Mouse (Mus musculus) MEL (cell line): ENCODE measurements around the gene Fgd3. TPM values are rescaled to one million over a fixed set of nuclear protein-coding genes. Genes with fewer than 3 reads are reported as not detected.

Experiments used
- DNase-seq: peaks from one replicate; pipeline ENCODE4 v3.0.0; 2011; ENCODE audit warnings: low read depth, low spot score
- H3K27ac ChIP-seq: 2 replicates; pipeline ENCODE4 v1.5.1; 2012; ENCODE audit warnings: low read depth, mild to moderate bottlenecking, control low read depth, low read length, moderate library complexity; ENCODE audit not compliant: control insufficient read depth
- H3K27me3 ChIP-seq, 2 experiments: fragments of 150-350 bp in 1 of 2; sonication (generic) in 1 of 2; 2 replicates each; pipeline ENCODE4 v1.6.1; 2012; ENCODE audit warnings: low read length in 2 of 2, mild to moderate bottlenecking in 2 of 2, improper control_type of control experiment in 1 of 2, moderate library complexity in 1 of 2; ENCODE audit not compliant: insufficient read depth in 2 of 2, control insufficient read depth in 1 of 2
- H3K36me3 ChIP-seq, 2 experiments: 2 replicates each; pipeline ENCODE4 v1.6.1; 2012 to 2014; ENCODE audit warnings: low read length in 2 of 2, improper control_type of control experiment in 1 of 2, inconsistent platforms in 1 of 2, mild to moderate bottlenecking in 1 of 2; ENCODE audit not compliant: insufficient read depth in 2 of 2, control insufficient read depth in 1 of 2
- H3K4me1 ChIP-seq, 2 experiments: fragments of 150-350 bp in 1 of 2; sonication (generic) in 1 of 2; 2 replicates each; pipeline ENCODE4 v1.6.1; 2012; ENCODE audit warnings: low read length in 2 of 2, improper control_type of control experiment in 1 of 2, mild to moderate bottlenecking in 1 of 2; ENCODE audit not compliant: insufficient read depth in 2 of 2, control insufficient read depth in 1 of 2
- H3K4me3 ChIP-seq, 2 experiments: fragments of 150-350 bp in 1 of 2; sonication (generic) in 1 of 2; 2 replicates each; pipeline ENCODE4 v1.5.1; 2012; ENCODE audit warnings: low read depth in 2 of 2, low read length in 2 of 2, mild to moderate bottlenecking in 2 of 2, moderate library complexity in 2 of 2, control low read depth in 1 of 2, improper control_type of control experiment in 1 of 2; ENCODE audit not compliant: control insufficient read depth in 1 of 2, insufficient read depth in 1 of 2
- H3K79me2 ChIP-seq: 2 replicates; pipeline ENCODE4 v1.6.1; 2012; ENCODE audit warnings: mild to moderate bottlenecking, low read length, moderate library complexity; ENCODE audit not compliant: control insufficient read depth, poor library complexity, insufficient read depth
- H3K9ac ChIP-seq: 2 replicates; pipeline ENCODE4 v1.6.1; 2012; ENCODE audit warnings: low read depth, mild to moderate bottlenecking, control low read depth, low read length, moderate library complexity; ENCODE audit not compliant: control insufficient read depth, poor library complexity, severe bottlenecking
- H3K9me3 ChIP-seq: fragments of 150-350 bp; sonication (generic); replicated peaks from 2 replicates; pipeline ENCODE4 v1.6.1; 2012; ENCODE audit warnings: mild to moderate bottlenecking, low read length, improper control_type of control experiment, moderate library complexity; ENCODE audit not compliant: insufficient read depth
- BHLHE40 ChIP-seq: IDR thresholded peaks from 2 replicates; pipeline ENCODE4 v1.6.1; 2012; ENCODE audit warnings: low read depth, mild to moderate bottlenecking, inconsistent platforms, low read length, improper control_type of control experiment, borderline replicate concordance
- CHD1 ChIP-seq: IDR thresholded peaks from 2 replicates; pipeline ENCODE4 v1.6.1; 2012; ENCODE audit warnings: low read depth, mild to moderate bottlenecking, inconsistent platforms, low read length, improper control_type of control experiment
- CHD2 ChIP-seq: IDR thresholded peaks from 2 replicates; pipeline ENCODE4 v1.6.1; 2011; ENCODE audit warnings: low read length, improper control_type of control experiment
- CTCF ChIP-seq, 3 experiments: IDR thresholded peaks in 2 of 3; conservative IDR thresholded peaks in 1 of 3; 2 replicates each; pipeline ENCODE4 v1.5.1; 2011 to 2012; ENCODE audit warnings: low read length in 3 of 3, low read depth in 2 of 3, mild to moderate bottlenecking in 2 of 3, improper control_type of control experiment in 1 of 3, inconsistent platforms in 1 of 3, mixed read lengths in 1 of 3, moderate library complexity in 1 of 3; ENCODE audit not compliant: control insufficient read depth in 1 of 3, insufficient read depth in 1 of 3, poor library complexity in 1 of 3, severe bottlenecking in 1 of 3
- E2F4 ChIP-seq: IDR thresholded peaks from 2 replicates; pipeline ENCODE4 v1.6.1; 2011; ENCODE audit warnings: low read depth, low read length, improper control_type of control experiment, borderline replicate concordance
- ELF1 ChIP-seq: IDR thresholded peaks from 2 replicates; pipeline ENCODE4 v1.6.1; 2014; ENCODE audit warnings: low read depth, mild to moderate bottlenecking, inconsistent platforms, low read length, improper control_type of control experiment, moderate library complexity
- EP300 ChIP-seq, 2 experiments: IDR thresholded peaks; 2 replicates each; pipeline ENCODE4 v1.6.1; 2011; ENCODE audit warnings: improper control_type of control experiment in 2 of 2, low read length in 2 of 2, low read depth in 1 of 2, mild to moderate bottlenecking in 1 of 2
- ETS1 ChIP-seq: IDR thresholded peaks from 2 replicates; pipeline ENCODE4 v1.6.1; 2012; ENCODE audit warnings: low read depth, mild to moderate bottlenecking, inconsistent platforms, low read length, improper control_type of control experiment, moderate library complexity
- GABPA ChIP-seq: IDR thresholded peaks from 2 replicates; pipeline ENCODE4 v1.6.1; 2012; ENCODE audit warnings: low read depth, mild to moderate bottlenecking, inconsistent platforms, low read length, improper control_type of control experiment, moderate library complexity
- GATA1 ChIP-seq: IDR thresholded peaks from 2 replicates; pipeline ENCODE4 v1.6.1; 2011; ENCODE audit warnings: low read depth, low read length, improper control_type of control experiment
- HCFC1 ChIP-seq: IDR thresholded peaks from 2 replicates; pipeline ENCODE4 v1.6.1; 2012; ENCODE audit warnings: low read depth, mild to moderate bottlenecking, inconsistent platforms, low read length, improper control_type of control experiment, moderate library complexity
- JUND ChIP-seq: IDR thresholded peaks from 2 replicates; pipeline ENCODE4 v1.6.1; 2011; ENCODE audit warnings: low read depth, mild to moderate bottlenecking, improper control_type of control experiment, low read length
- KAT2A ChIP-seq: conservative IDR thresholded peaks from 2 replicates; pipeline ENCODE4 v1.6.1; 2012; ENCODE audit warnings: low read depth, low read length, improper control_type of control experiment, inconsistent platforms
- MAFK ChIP-seq: IDR thresholded peaks from 2 replicates; pipeline ENCODE4 v1.6.1; 2011; ENCODE audit warnings: low read depth, mild to moderate bottlenecking, low read length, improper control_type of control experiment, borderline replicate concordance
- MAX ChIP-seq: IDR thresholded peaks from 2 replicates; pipeline ENCODE4 v1.6.1; 2011; ENCODE audit warnings: low read length, improper control_type of control experiment
- MEF2A ChIP-seq: IDR thresholded peaks from 2 replicates; pipeline ENCODE4 v1.6.1; 2014; ENCODE audit warnings: low read depth, mild to moderate bottlenecking, inconsistent platforms, low read length, improper control_type of control experiment; ENCODE audit not compliant: poor library complexity, insufficient replicate concordance, severe bottlenecking; ENCODE audit errors: extremely low read depth
- MXI1 ChIP-seq: IDR thresholded peaks from 2 replicates; pipeline ENCODE4 v1.6.1; 2011; ENCODE audit warnings: mild to moderate bottlenecking, low read depth, low read length, improper control_type of control experiment
- MYB ChIP-seq: IDR thresholded peaks from 2 replicates; pipeline ENCODE4 v1.6.1; 2011; ENCODE audit warnings: mild to moderate bottlenecking, low read depth, low read length, improper control_type of control experiment
- MYC ChIP-seq: IDR thresholded peaks from 2 replicates; pipeline ENCODE4 v1.6.1; 2011; ENCODE audit warnings: low read depth, mild to moderate bottlenecking, low read length, improper control_type of control experiment, moderate library complexity
- NELFE ChIP-seq: IDR thresholded peaks from 2 replicates; pipeline ENCODE4 v1.6.1; 2011; ENCODE audit warnings: low read depth, low read length, improper control_type of control experiment
- POLR2A ChIP-seq, 2 experiments: IDR thresholded peaks; 2 replicates each; pipeline ENCODE4 v1.6.1; 2011 to 2012; ENCODE audit warnings: low read length in 2 of 2, mild to moderate bottlenecking in 2 of 2, control low read depth in 1 of 2, improper control_type of control experiment in 1 of 2, low read depth in 1 of 2, moderate library complexity in 1 of 2; ENCODE audit not compliant: control insufficient read depth in 1 of 2, insufficient read depth in 1 of 2, poor library complexity in 1 of 2
- POLR2AphosphoS2 ChIP-seq: IDR thresholded peaks from 2 replicates; pipeline ENCODE4 v1.6.1; 2011; ENCODE audit warnings: low read length, improper control_type of control experiment
- POLR2AphosphoS5 ChIP-seq: IDR thresholded peaks from 2 replicates; pipeline ENCODE4 v1.6.1; 2012; ENCODE audit warnings: low read depth, borderline replicate concordance, mild to moderate bottlenecking, inconsistent platforms, low read length, moderate library complexity, mixed read lengths
- RAD21 ChIP-seq: IDR thresholded peaks from 2 replicates; pipeline ENCODE4 v1.6.1; 2011; ENCODE audit warnings: mild to moderate bottlenecking, low read depth, low read length, improper control_type of control experiment
- RCOR1 ChIP-seq: IDR thresholded peaks from 2 replicates; pipeline ENCODE4 v1.6.1; 2012; ENCODE audit warnings: low read depth, mild to moderate bottlenecking, inconsistent platforms, low read length, improper control_type of control experiment
- SIN3A ChIP-seq: IDR thresholded peaks from 2 replicates; pipeline ENCODE4 v1.6.1; 2012; ENCODE audit warnings: low read length, improper control_type of control experiment, inconsistent platforms
- SMC3 ChIP-seq: IDR thresholded peaks from 2 replicates; pipeline ENCODE4 v1.6.1; 2011; ENCODE audit warnings: low read depth, low read length, improper control_type of control experiment
- TAL1 ChIP-seq: IDR thresholded peaks from 2 replicates; pipeline ENCODE4 v1.6.1; 2012; ENCODE audit warnings: mild to moderate bottlenecking, inconsistent platforms, low read length, moderate library complexity, mixed read lengths
- TBP ChIP-seq: IDR thresholded peaks from 2 replicates; pipeline ENCODE4 v1.8.0; 2011; ENCODE audit warnings: low read depth, low read length, improper control_type of control experiment
- TCF12 ChIP-seq: IDR thresholded peaks from 2 replicates; pipeline ENCODE4 v1.6.1; 2014; ENCODE audit warnings: low read depth, mild to moderate bottlenecking, inconsistent platforms, low read length, improper control_type of control experiment, moderate library complexity
- UBTF ChIP-seq: IDR thresholded peaks from 2 replicates; pipeline ENCODE4 v1.6.1; 2012; ENCODE audit warnings: low read depth, mild to moderate bottlenecking, inconsistent platforms, low read length, improper control_type of control experiment, moderate library complexity, borderline replicate concordance; ENCODE audit not compliant: insufficient read depth
- USF1 ChIP-seq: IDR thresholded peaks from 2 replicates; pipeline ENCODE4 v1.6.1; 2014; ENCODE audit warnings: low read depth, mild to moderate bottlenecking, inconsistent platforms, low read length, improper control_type of control experiment, moderate library complexity
- USF2 ChIP-seq, 2 experiments: IDR thresholded peaks; 2 replicates each; pipeline ENCODE4 v1.6.1; 2011 to 2012; ENCODE audit warnings: improper control_type of control experiment in 2 of 2, low read length in 2 of 2, borderline replicate concordance in 1 of 2, inconsistent platforms in 1 of 2, low read depth in 1 of 2, mild to moderate bottlenecking in 1 of 2; ENCODE audit not compliant: insufficient read depth in 1 of 2
- ZC3H11A ChIP-seq: IDR thresholded peaks from 2 replicates; pipeline ENCODE4 v1.6.1; 2012; ENCODE audit warnings: low read depth, mild to moderate bottlenecking, inconsistent platforms, low read length, improper control_type of control experiment
- ZKSCAN1 ChIP-seq: IDR thresholded peaks from 2 replicates; pipeline ENCODE4 v1.6.1; 2012; ENCODE audit warnings: low read depth, mild to moderate bottlenecking, inconsistent platforms, low read length, improper control_type of control experiment, moderate library complexity
- ZMIZ1 ChIP-seq: IDR thresholded peaks from 2 replicates; pipeline ENCODE4 v1.6.1; 2012; ENCODE audit warnings: low read depth, mild to moderate bottlenecking, inconsistent platforms, low read length, improper control_type of control experiment, moderate library complexity
- ZNF384 ChIP-seq: IDR thresholded peaks from 2 replicates; pipeline ENCODE4 v1.6.1; 2012; ENCODE audit warnings: low read depth, mild to moderate bottlenecking, inconsistent platforms, low read length, improper control_type of control experiment
- polyA plus RNA-seq, 2 experiments: library from polyadenylated mRNA; stranded (reverse) in 1 of 2; unstranded in 1 of 2; fragments of >175 nt in 1 of 2; fragments of >200 nt in 1 of 2; gene quantifications; 2 replicates each; pipeline versions ENCODE4 v1.2.1 to v1.2.4; 2012; ENCODE audit warnings: low replicate concordance in 2 of 2, low read depth in 1 of 2; ENCODE audit not compliant: insufficient read length in 2 of 2, insufficient read depth in 1 of 2, missing spikeins in 1 of 2
- total RNA-seq: library from RNA; depleted of rRNA; stranded (reverse); fragments of 300-350 nt; gene quantifications from 2 replicates; pipeline ENCODE4 v1.2.3, GENCODE M21; 2012

The Fgd3 gene
- total and polyA plus RNA-seq, 3 experiments = 5.0 to 6.9 TPM; not detected in 1

DNA sequence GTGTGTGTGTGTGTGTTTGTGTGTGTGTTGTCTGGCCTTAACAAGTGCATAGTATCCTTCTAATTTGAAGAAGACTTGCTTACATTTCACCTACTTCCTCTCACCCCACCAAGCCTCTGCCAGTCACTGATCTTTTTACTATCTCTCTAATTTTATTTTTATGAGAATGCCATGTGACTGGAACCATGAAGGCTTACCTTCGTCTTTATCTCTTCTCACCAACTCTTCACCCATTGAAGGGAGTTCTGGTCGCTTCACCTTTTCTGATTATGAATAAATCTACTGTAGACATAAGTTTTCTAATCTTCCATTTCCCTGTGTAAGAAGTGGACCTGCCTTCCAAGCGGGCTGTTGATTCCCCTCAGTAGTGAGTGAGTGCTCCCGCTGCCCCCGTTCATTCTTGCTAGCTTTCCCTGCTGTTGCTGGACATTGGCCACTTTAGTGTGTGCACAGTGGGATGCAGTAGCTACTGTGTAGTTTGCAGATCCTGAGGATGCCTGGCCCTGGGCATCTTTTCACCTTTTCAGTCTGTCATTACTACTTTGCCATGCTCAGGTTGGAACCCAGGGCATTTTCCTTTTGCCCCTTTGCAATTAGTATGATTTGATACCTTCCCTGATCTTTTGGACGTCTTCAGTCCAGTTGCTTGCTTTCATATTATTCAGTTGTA lies 29.9 kb upstream of the Fgd3 start:
- H3K9ac ChIP-seq = no peak overlapping the region
- no peaks in the 10 kb centered on the region for H3K27me3 ChIP-seq
- no peaks in the 10 kb centered on the region for H3K9me3 ChIP-seq
- H3K4me3 ChIP-seq = no peak overlapping the region
- peaks cover 23 to 28% of the 10 kb centered on the region in 2 experiments for H3K4me1 ChIP-seq
- H3K36me3 ChIP-seq = peaks cover 0 to 21% of the 10 kb centered on the region in 2 experiments; a peak in 2 of 4 replicates
- DNase-seq = peak; percentile 66
- peaks cover 42% of the 10 kb centered on the region for H3K79me2 ChIP-seq
- peak overlapping the region; percentile 13 for H3K27ac ChIP-seq
- peak in 1 of 2 experiments; percentile 49; a peak in 1 of 4 replicates for TF ChIP-seq USF2 (IDR thresholded peaks at IDR 0.05; ENCODE audit: borderline replicate concordance in 1 of 2, insufficient read depth in 1 of 2, low read depth in 1 of 2, low read length in 2 of 2)
- TF ChIP-seq TCF12 = peak; percentile 84
- peak; percentile 78 for TF ChIP-seq ETS1
- no peak for TF ChIP-seq TBP
- no peak for TF ChIP-seq JUND
- TF ChIP-seq ZC3H11A = no peak
- peak; percentile 67 for TF ChIP-seq RCOR1
- no peak for TF ChIP-seq RAD21
- TF ChIP-seq MYB = no peak
- TF ChIP-seq GABPA = no peak
- 0 out of 2 replicates have a peak, but pooled peaks have one; percentile 22 for TF ChIP-seq ELF1
- TF ChIP-seq MXI1 = peak; percentile 86
- TF ChIP-seq HCFC1 = 0 out of 2 replicates have a peak, but pooled peaks have one; percentile 31
- 0 out of 2 replicates have a peak, but pooled peaks have one; percentile 65 for TF ChIP-seq MYC
- TF ChIP-seq CTCF (IDR thresholded peaks at IDR 0.05 in 2 of 3, conservative IDR thresholded peaks at IDR 0.05 in 1 of 3; ENCODE audit: control insufficient read depth in 1 of 3, insufficient read depth in 1 of 3, low read depth in 2 of 3, low read length in 3 of 3, poor library complexity in 1 of 3, severe bottlenecking in 1 of 3) = no peak
- peak; percentile 90 for TF ChIP-seq USF1
- no peak for TF ChIP-seq POLR2AphosphoS5
- TF ChIP-seq EP300 (IDR thresholded peaks at IDR 0.05; ENCODE audit: low read depth in 1 of 2, low read length in 2 of 2) = peak; percentile 79 to 85
- TF ChIP-seq GATA1 = peak; percentile 85
- no peak for TF ChIP-seq CHD1
- no peak for TF ChIP-seq ZMIZ1
- peak; percentile 58 for TF ChIP-seq SIN3A
- peak; percentile 83 for TF ChIP-seq MAX
- TF ChIP-seq POLR2A (IDR thresholded peaks at IDR 0.05; ENCODE audit: control insufficient read depth in 1 of 2, insufficient read depth in 1 of 2, low read depth in 1 of 2, low read length in 2 of 2, poor library complexity in 1 of 2) = no peak
- TF ChIP-seq MEF2A = no peak
- no peak for TF ChIP-seq MAFK
- TF ChIP-seq TAL1 = peak; percentile 57
- TF ChIP-seq KAT2A = no peak
- TF ChIP-seq BHLHE40 = peak; percentile 55
- no peak for TF ChIP-seq POLR2AphosphoS2
- TF ChIP-seq UBTF = no peak
- TF ChIP-seq ZKSCAN1 = no peak
- no peak for TF ChIP-seq ZNF384
- TF ChIP-seq NELFE = no peak
- no peak for TF ChIP-seq CHD2
- no peak for TF ChIP-seq E2F4
- no peak for TF ChIP-seq SMC3
